Mouse (Mus musculus) ES-E14 (cell line): ENCODE measurements around the gene Snx5. TPM values are rescaled to one million over a fixed set of nuclear protein-coding genes. Genes with fewer than 3 reads are reported as not detected.
A peak's percentile ranks its signal among the peaks of the same experiment; 100 is the strongest.

Source experiments
- DNase-seq: peaks from one replicate; pipeline ENCODE4 v3.0.0-alpha.2; 2013; ENCODE audit warnings: low read depth, low spot score
- H3K27ac ChIP-seq: 2 replicates; pipeline ENCODE4 v1.5.1; 2012; ENCODE audit warnings: low read depth, mild to moderate bottlenecking, low read length, moderate library complexity, mixed read lengths; ENCODE audit not compliant: poor library complexity, insufficient read depth, severe bottlenecking
- H3K36me3 ChIP-seq: 2 replicates; pipeline ENCODE4 v1.6.1; 2012; ENCODE audit warnings: mild to moderate bottlenecking, low read length, moderate library complexity, mixed read lengths; ENCODE audit not compliant: control insufficient read depth, poor library complexity, insufficient read depth, severe bottlenecking
- H3K4me1 ChIP-seq, 2 experiments: fragments of 150-350 bp in 1 of 2; sonication (generic) in 1 of 2; 2 replicates each; pipeline ENCODE4 v1.6.1; 2012; ENCODE audit warnings: low read length in 2 of 2, mild to moderate bottlenecking in 1 of 2, mixed read lengths in 1 of 2; ENCODE audit not compliant: control insufficient read depth in 2 of 2, insufficient read depth in 2 of 2, poor library complexity in 1 of 2
- H3K4me3 ChIP-seq, 2 experiments: fragments of 150-350 bp in 1 of 2; sonication (generic) in 1 of 2; 2 replicates each; pipeline ENCODE4 v1.5.1; 2012; ENCODE audit warnings: low read length in 2 of 2, low read depth in 1 of 2, mild to moderate bottlenecking in 1 of 2, mixed read lengths in 1 of 2; ENCODE audit not compliant: insufficient read depth in 1 of 2, poor library complexity in 1 of 2, severe bottlenecking in 1 of 2
- H3K9ac ChIP-seq: 2 replicates; pipeline ENCODE4 v1.6.1; 2012; ENCODE audit warnings: low read depth, mild to moderate bottlenecking, low read length, mixed read lengths; ENCODE audit not compliant: poor library complexity, insufficient read depth, severe bottlenecking
- H3K9me3 ChIP-seq: fragments of 150-350 bp; sonication (generic); 2 replicates; pipeline ENCODE4 v1.6.1; 2012; ENCODE audit warnings: low read depth, mild to moderate bottlenecking, low read length; ENCODE audit not compliant: control insufficient read depth, insufficient read depth
- CHD2 ChIP-seq: IDR thresholded peaks from 2 replicates; pipeline ENCODE4 v1.6.1; 2014; ENCODE audit warnings: mild to moderate bottlenecking, low read depth, low read length, inconsistent platforms
- HCFC1 ChIP-seq: IDR thresholded peaks from 2 replicates; pipeline ENCODE4 v1.6.1; 2012; ENCODE audit warnings: low read length, inconsistent platforms, borderline replicate concordance; ENCODE audit not compliant: insufficient read depth
- MAFK ChIP-seq: IDR thresholded peaks from 2 replicates; pipeline ENCODE4 v1.6.1; 2014; ENCODE audit warnings: mild to moderate bottlenecking, low read depth, low read length, inconsistent platforms; ENCODE audit not compliant: insufficient read depth
- ZC3H11A ChIP-seq: IDR thresholded peaks from 2 replicates; pipeline ENCODE4 v1.6.1; 2012; ENCODE audit warnings: low read depth, mild to moderate bottlenecking, inconsistent platforms, low read length, borderline replicate concordance
- ZNF384 ChIP-seq: IDR thresholded peaks from 2 replicates; pipeline ENCODE4 v1.6.1; 2012; ENCODE audit warnings: low read depth, low read length, inconsistent platforms
- in situ Hi-C, 2 experiments: fragments of 600-800 bp; cut with MboI; formaldehyde crosslinking; loops; one replicate each; pipeline ENCODE4 v1.15.1; 2025; ENCODE audit warnings: low sequenced_read_pairs in 2 of 2, inconsistent platforms in 1 of 2; ENCODE audit not compliant: unreplicated experiment in 2 of 2
- total RNA-seq: library from RNA; depleted of rRNA; stranded (reverse); fragments of 300-350 nt; gene quantifications from 2 replicates; pipeline ENCODE4 v1.2.3, GENCODE M21; 2012; rRNA removed

Snx5 gene
- total RNA-seq = 184 and 236 TPM in 2 replicates

- TF ChIP-seq ZC3H11A (no peak), CHD2 (peak; percentile 92), ZNF384 (peak; percentile 4; the same call in 1 of the 2 replicates), HCFC1 (peak; percentile 71)
- Histone ChIP-seq H3K4me3 (peak within 1 kb of the TSS; percentile 89 to 97), H3K36me3 (peaks cover 10% of the 10 kb centered on the region), H3K4me1 (peaks cover 3 to 5% of the 10 kb centered on the region in 2 experiments; a peak in 2 of 4 replicates), H3K27ac (peak within 1 kb of the TSS; percentile 85), H3K9ac (peak within 1 kb of the TSS; percentile 98), H3K9me3 (no peaks in the 10 kb centered on the region)
- peak; percentile 92 for DNase-seq
- in situ Hi-C loops = no loop called here
These were observed at the start of gene Snx5, which contains the start of gene Mgme1 for GRCm38 (mm10) chr2:144270507-144271420. Gene Snx5, minus strand, starts transcription at chr2:144270906. Gene Mgme1, plus strand, starts transcription at chr2:144270663.

- peaks cover 0 to 13% of the 10 kb centered on the region in 2 experiments; a peak in 2 of 4 replicates for H3K4me1 ChIP-seq
- no peak overlapping the region for H3K9ac ChIP-seq
- in situ Hi-C loops = no loop called here
- no peak for TF ChIP-seq MAFK
- no peak for TF ChIP-seq ZC3H11A
- no peak for TF ChIP-seq CHD2
- TF ChIP-seq HCFC1 = no peak
- no peak for TF ChIP-seq ZNF384
- no peak overlapping the region for H3K27ac ChIP-seq
- no peak overlapping the region for H3K4me3 ChIP-seq
- H3K36me3 ChIP-seq = no peaks in the 10 kb centered on the region
- H3K9me3 ChIP-seq = no peaks in the 10 kb centered on the region
- no peak for DNase-seq
These were observed 40.7 kb upstream of the Snx5 start for GRCm38 (mm10) chr2:144311372-144311771.

GRCm38 (mm10) chr2:144310273-144310672, 39.6 kb upstream of the Snx5 start:
- Histone ChIP-seq H3K27ac (peak overlapping the region; percentile 40; the same call in 1 of the 2 replicates), H3K4me3 (no peak overlapping the region), H3K36me3 (no peaks in the 10 kb centered on the region), H3K9ac (no peak overlapping the region), H3K4me1 (peaks cover 0 to 16% of the 10 kb centered on the region in 2 experiments; a peak in 2 of 4 replicates), H3K9me3 (no peaks in the 10 kb centered on the region)
- DNase-seq = no peak
- in situ Hi-C loops = no loop called here
- TF ChIP-seq ZNF384 (no peak), ZC3H11A (no peak), MAFK (no peak), CHD2 (no peak)

- DNase-seq = no peak
- H3K9ac ChIP-seq = no peak overlapping the region
- H3K36me3 ChIP-seq = no peaks in the 10 kb centered on the region
- H3K9me3 ChIP-seq = no peaks in the 10 kb centered on the region
- H3K4me1 ChIP-seq = peaks cover 0 to 16% of the 10 kb centered on the region in 2 experiments; a peak in 2 of 4 replicates
- H3K27ac ChIP-seq = no peak overlapping the region
- TF ChIP-seq HCFC1 (no peak), ZC3H11A (no peak), CHD2 (no peak), ZNF384 (no peak), MAFK (no peak)
- H3K4me3 ChIP-seq = no peak overlapping the region
- in situ Hi-C loops = no loop called here
These were observed 37.9 kb upstream of the Snx5 start for GRCm38 (mm10) chr2:144308561-144308960.
